In genomic region chr4:88325392-88325791, GRCm38 (mm10) we compare ENCODE assay signal across 25 mouse cellular contexts.
DNase-seq lines count a peak whose midpoint lies in the region; ATAC-seq lines count a peak whose summit lies in the region.
"Had no signal": no experiment of that assay in that cellular context is flagged by ENCODE, and none has a peak within 500 bp of the region (broad histone marks: within the 10 kb centered on the region; RNA-seq: fewer than 3 reads in every experiment).

No protein-coding gene starts in this region.

- no peaks in the 10 kb centered on the region for H3K36me3 ChIP-seq in intestine, embryonic 16.5 days (ENCODE audit: control insufficient read depth, insufficient read depth, low read length)
- H3K36me3 ChIP-seq: embryonic facial prominence, embryonic 13.5 days; embryonic facial prominence, embryonic 15.5 days; forebrain, embryonic 10.5 days; forebrain, embryonic 15.5 days had no signal

- ATAC-seq in common myeloid progenitor, adult 5-6 weeks (replicated peaks; ENCODE audit: low read depth, poor library complexity, severe bottlenecking): peak; percentile 45; the same call in 1 of the 2 replicates
- peak; percentile 81 for ATAC-seq in megakaryocyte-erythroid progenitor cell, adult 5-6 weeks (replicated peaks; ENCODE audit: low FRiP score, low TSS enrichment, poor library complexity, severe bottlenecking)
- ATAC-seq in intestine, embryonic 16.5 days: no peak
- ATAC-seq: activated CD4-positive, CD25-positive, alpha-beta regulatory T cell, adult 4 months; CD4-positive, CD25-positive, alpha-beta regulatory T cell, adult 4 months; forebrain, embryonic 13.5 days; forebrain, embryonic 15.5 days; forebrain, postnatal 0 days; Patski had no signal

- H3K27me3 ChIP-seq in intestine, embryonic 16.5 days (replicated peaks; ENCODE audit: control insufficient read depth, insufficient read depth, low read length): no peaks in the 10 kb centered on the region
- H3K27me3 ChIP-seq: CH12.LX; embryonic facial prominence, embryonic 13.5 days; embryonic facial prominence, embryonic 15.5 days; forebrain, embryonic 13.5 days; forebrain, embryonic 15.5 days; Patski had no signal

- no peak overlapping the region for H3K9ac ChIP-seq in intestine, embryonic 16.5 days (ENCODE audit: low read depth, low read length)
- H3K9ac ChIP-seq: embryonic facial prominence, embryonic 13.5 days; embryonic facial prominence, embryonic 15.5 days; forebrain, embryonic 13.5 days; forebrain, embryonic 15.5 days; forebrain, postnatal 0 days had no signal

- no peaks in the 10 kb centered on the region for H3K4me1 ChIP-seq in intestine, embryonic 16.5 days (ENCODE audit: control insufficient read depth, insufficient read depth, low read length)
- H3K4me1 ChIP-seq: embryonic facial prominence, embryonic 13.5 days; embryonic facial prominence, embryonic 15.5 days; forebrain, embryonic 13.5 days; forebrain, embryonic 15.5 days had no signal

- H3K27ac ChIP-seq in intestine, embryonic 16.5 days (ENCODE audit: low read length): no peak overlapping the region
- H3K27ac ChIP-seq: embryonic facial prominence, embryonic 13.5 days; embryonic facial prominence, embryonic 15.5 days; forebrain, embryonic 10.5 days; forebrain, embryonic 13.5 days; forebrain, embryonic 15.5 days had no signal

- peak; percentile 27 to 37 for DNase-seq in cerebellum, postnatal 14 days
- no peak for DNase-seq in cerebellum, postnatal 36 days
- DNase-seq: adrenal gland, adult 8-10 months; adrenal gland, postnatal 14 days; adrenal gland, postnatal 36 days; B cell, adult 2 months; cerebellum, adult 11-12 months; cerebellum, adult 8-10 months; cerebellum, adult 9-11 months; embryo, embryonic 11 days; forebrain, postnatal 0 days had no signal

- H3K9me3 ChIP-seq in intestine, embryonic 16.5 days (ENCODE audit: control insufficient read depth, low read length): no peaks in the 10 kb centered on the region
- H3K9me3 ChIP-seq: embryonic facial prominence, embryonic 13.5 days; embryonic facial prominence, embryonic 15.5 days; forebrain, embryonic 10.5 days; forebrain, embryonic 13.5 days; forebrain, embryonic 15.5 days; G1E had no signal

- no peak overlapping the region for H3K4me3 ChIP-seq in intestine, embryonic 16.5 days (ENCODE audit: low read length)
- H3K4me3 ChIP-seq: embryonic facial prominence, embryonic 13.5 days; embryonic facial prominence, embryonic 15.5 days; erythroblast, embryonic 14.5 days; forebrain, embryonic 10.5 days; forebrain, embryonic 13.5 days; forebrain, embryonic 15.5 days had no signal

- no peak overlapping the region for H3K4me2 ChIP-seq in intestine, embryonic 16.5 days (ENCODE audit: low read depth, low read length)
- H3K4me2 ChIP-seq: embryonic facial prominence, embryonic 13.5 days; embryonic facial prominence, embryonic 15.5 days; forebrain, embryonic 13.5 days; forebrain, embryonic 15.5 days had no signal

- 84% methylated on average over 5 of the region's 5 CpGs for WGBS in intestine, embryonic 16.5 days

Comparison
In these comparisons a context has a peak if more than half of its experiments do, and no peak if none do; other contexts are left out.
1. DNase-seq: peak in cerebellum, postnatal 14 days (2 of 2); none in cerebellum, postnatal 36 days (0 of 2).